Mouse (Mus musculus) liver, postnatal 0 days (tissue): ENCODE measurements around the gene Clasp2.

Experiments used
- CTCF ChIP-seq: sonication (generic); IDR thresholded peaks from 2 replicates; pipeline ENCODE4 v1.5.1; 2016; ENCODE audit warnings: antibody characterized with exemption, low read depth
- EP300 ChIP-seq: IDR thresholded peaks from 2 replicates; pipeline ENCODE4 v1.6.1; 2016; ENCODE audit warnings: antibody characterized with exemption, low read depth, mild to moderate bottlenecking

DNA sequence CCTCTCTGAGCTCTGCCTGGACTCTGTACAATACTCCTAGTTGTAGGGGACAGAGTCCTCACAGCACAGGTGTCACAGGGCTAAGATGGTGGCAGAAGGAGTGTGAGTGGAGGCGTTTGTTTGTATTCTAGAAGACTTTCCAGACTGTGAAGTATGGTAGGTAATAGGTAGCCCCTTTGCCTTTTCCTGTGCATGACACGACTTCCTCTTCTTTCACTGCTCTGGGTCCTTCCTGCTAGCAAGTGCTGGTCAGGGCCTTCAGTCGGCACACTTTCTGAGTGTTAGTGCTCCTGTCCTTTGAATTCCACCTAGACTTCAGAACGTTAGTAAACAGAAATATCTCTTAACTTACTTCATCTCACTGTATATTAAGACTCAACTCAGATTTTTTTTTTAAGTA is 29.4 kb downstream of the Clasp2 start:
- TF ChIP-seq CTCF (no peak), EP300 (no peak)
